Mouse (Mus musculus): ENCODE measurements around the gene Ccnb1.
"Not testable (repeated sequence)": the region's sequence is repeated elsewhere in the genome, so short reads cannot be mapped to it uniquely, and the experiment has no call there.

Gene Ccnb1

DNA sequence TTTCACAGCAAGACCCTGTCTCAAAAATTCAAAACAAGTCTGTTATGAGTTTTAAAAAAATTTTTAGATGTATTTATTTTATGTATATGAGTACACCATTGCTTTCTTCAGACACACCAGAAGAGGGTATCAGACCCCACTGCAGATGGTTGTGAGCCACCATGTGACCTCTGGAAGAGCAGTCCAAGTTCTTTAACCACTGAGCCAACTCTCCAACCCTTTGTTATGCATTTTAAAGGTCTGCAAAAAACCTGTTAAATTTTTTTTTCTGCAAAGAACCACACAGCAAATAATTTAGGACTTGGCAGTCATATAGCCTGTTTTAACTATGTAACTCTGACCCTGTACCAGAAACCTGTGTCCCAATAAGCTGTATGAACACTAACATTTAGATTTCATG lies 11.7 kb downstream of the Ccnb1 start:
- DNase-seq (ENCODE audit: low spot score in 2 of 2), result no peak

GRCm38 (mm10) chr13:100755329-100755728 lies 31.0 kb downstream of the Ccnb1 start:
- DNase-seq (ENCODE audit: low spot score in 2 of 2), result peak in 1 of 2 experiments; percentile 23

DNA sequence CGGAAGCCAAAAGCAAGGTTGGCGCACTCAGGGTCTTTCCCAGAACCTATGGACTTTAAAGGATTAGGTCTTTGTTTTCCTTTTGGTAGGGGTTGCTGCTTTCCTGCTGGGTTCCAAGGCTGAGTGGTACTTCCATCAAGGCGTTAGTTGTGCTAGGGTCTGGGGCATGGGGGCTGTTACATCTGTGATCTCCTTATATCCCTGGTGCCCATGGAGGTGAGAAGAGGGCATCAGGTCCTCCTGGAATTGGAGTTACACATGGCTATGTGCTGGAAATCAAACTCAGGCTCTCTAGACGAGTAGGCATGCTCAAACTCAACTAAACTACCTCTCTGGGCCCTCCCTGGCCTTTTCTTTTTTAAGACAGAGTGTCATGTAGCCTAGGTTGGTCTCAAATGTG lies 32.2 kb downstream of the Ccnb1 start:
- DNase-seq (ENCODE audit: low spot score in 2 of 2), result no peak

DNA sequence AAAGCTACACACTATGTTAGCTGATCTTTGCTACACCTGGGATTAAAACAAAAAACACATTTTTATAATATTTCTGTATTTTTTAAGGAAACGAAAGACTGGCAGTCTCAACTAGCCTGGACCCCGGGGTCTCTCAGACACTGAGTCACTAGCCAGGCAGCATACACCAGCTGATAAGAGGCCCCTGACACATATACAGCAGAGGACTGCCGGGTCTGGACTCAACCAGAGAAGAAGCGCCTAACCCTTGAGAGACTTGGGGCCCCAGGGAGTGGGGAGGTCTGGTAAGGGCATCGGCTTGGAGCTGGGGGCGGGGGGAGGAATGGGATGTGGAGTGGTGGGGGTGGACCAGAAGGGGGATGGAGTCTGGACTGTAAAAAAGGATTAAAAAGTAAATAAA lies 33.4 kb downstream of the Ccnb1 start:
- DNase-seq (ENCODE audit: low spot score in 2 of 2), result no peak

DNA sequence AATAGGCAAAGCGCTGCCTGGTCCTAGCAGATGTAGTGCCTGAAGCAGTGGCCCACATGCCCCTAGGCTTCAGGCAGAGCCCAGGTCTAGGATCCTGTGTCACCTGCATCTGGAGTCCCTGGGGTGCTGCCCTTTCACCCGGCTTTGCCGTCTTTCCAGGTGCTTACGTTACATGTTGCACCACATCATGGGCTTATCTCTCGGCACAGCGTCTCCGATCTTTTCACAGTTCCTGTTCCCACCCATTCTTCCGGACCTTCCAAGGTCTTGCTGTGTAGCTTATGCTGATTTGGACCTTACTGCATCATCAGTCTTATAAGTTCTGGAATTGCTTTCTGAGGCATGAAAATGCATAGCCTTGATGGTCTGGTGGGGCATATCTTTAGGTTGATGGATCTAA lies 33.8 kb downstream of the Ccnb1 start:
- DNase-seq (ENCODE audit: low spot score in 2 of 2), result no peak

GRCm38 (mm10) chr13:100751402-100751801 lies 35.0 kb downstream of the Ccnb1 start:
- no peak for DNase-seq (ENCODE audit: low spot score in 2 of 2)

DNA sequence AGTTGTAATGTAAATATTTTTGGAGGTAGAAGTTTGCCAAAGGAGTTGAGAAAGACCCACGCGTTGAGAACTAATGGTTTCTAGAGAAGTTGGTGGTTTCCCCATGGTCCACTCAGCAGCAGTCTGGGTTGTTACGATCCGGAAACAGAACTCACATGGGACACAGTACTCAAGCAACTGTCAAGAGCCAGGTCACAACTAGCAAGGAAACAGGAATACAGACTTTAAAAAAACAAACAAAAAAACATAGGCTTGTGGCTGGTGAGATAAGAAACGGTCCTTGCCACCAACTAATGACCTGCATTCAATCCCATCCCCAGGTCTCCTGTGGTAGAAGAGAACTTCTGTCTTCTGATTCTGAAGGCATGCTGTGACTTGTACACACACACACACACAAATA lies 35.6 kb downstream of the Ccnb1 start:
- DNase-seq (ENCODE audit: low spot score in 2 of 2), result no peak

DNA sequence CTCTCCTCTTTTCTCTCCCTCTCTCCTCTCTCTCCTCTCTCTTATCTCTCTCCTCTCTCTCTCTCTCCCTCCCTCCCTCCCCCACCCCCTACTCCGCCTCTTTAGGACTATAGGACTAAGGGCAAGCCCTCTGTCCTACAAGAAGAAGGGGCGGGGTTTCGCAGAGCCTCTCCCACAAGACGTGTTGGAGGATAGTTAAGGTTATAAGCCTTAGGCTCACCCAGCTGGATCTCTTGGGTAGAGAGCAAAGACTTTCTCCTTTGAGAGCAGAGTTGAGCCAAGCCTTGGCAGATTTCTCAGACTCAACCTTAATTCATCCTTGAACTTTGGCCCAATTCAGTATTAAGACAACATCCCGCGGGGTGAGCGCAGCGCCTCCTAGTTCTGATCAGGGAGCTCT lies 37.7 kb downstream of the Ccnb1 start:
- DNase-seq (ENCODE audit: low spot score in 2 of 2), result no peak

DNA sequence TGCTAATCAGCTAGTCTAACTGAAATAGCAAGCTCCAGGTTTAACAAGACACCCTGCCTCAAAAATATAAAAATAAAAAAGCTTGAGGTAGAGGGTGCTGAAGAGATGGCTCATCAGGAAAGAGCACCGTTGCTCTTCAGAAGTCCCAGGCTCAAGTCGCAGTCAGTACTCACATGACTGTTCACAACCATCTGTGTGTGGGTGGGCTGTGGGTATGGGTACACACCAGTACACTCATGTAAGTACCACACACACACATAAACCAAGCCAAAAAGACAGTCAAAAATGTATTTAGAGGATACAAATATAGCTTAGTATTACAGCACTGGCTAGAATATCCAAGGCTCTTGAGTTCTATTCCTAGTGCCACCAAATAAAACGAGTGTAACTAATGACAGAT lies 40.3 kb downstream of the Ccnb1 start:
- DNase-seq (ENCODE audit: low spot score in 2 of 2), result no peak

GRCm38 (mm10) chr13:100744036-100744744 lies 42.2 kb downstream of the Ccnb1 start, which contains the start of gene Mrps36:
Gene Mrps36, minus strand, starts transcription at chr13:100744659.
- DNase-seq (ENCODE audit: low spot score in 2 of 2), result peak; percentile 94 to 96

DNA sequence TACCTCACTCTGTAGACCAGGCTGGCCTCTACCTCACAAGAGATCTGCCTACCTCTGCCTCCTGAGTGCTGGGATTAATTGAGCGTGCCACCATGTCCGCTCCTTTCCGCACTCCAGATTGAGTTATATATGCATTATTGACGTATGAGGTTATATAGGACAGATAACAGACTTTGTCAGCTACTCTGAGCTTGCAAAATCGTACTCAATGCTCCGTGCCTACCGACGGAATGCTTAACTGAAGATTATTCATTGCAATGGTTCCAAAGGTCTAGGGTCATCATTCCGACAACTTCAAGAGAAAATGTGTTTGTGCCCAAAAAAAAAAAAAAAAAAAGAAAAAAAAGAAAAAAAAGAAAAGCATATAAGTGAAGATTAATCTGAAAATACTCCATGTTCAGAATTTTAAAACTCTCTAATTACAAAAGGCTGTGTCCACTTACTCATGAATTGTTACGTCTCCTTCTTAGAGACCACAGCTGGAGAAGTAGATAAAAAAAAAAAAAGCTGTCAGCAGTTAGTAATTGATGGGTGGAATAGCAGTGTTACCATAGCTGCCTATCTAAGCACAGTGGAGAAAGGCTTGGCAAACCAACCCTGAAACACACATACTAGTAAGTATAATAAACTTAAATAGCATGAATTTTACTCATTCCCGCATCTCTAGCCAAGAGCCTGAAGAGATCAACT lies 42.9 kb downstream of the Ccnb1 start:
- DNase-seq (ENCODE audit: low spot score in 2 of 2), result no peak

DNA sequence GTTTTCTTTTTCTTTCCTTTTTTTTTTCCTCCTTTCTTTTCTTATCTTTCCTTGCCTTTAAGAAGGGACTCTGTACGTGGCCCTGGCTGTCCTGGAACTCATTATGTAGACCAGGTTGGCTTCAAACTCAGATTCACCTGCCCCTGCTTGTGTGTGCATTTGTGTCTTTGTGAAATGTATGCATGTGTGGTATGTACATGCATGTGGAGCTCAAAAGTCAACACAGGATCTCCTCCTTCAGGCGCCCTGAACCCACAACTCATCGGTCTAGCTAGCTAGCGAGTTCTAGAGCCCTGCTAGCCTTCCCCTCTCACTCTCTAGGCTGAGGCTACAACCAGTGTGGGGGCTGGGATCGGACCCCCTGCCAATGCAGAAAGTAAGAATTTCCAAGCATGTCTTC lies 43.5 kb downstream of the Ccnb1 start:
- no peak for DNase-seq (ENCODE audit: low spot score in 2 of 2)

DNA sequence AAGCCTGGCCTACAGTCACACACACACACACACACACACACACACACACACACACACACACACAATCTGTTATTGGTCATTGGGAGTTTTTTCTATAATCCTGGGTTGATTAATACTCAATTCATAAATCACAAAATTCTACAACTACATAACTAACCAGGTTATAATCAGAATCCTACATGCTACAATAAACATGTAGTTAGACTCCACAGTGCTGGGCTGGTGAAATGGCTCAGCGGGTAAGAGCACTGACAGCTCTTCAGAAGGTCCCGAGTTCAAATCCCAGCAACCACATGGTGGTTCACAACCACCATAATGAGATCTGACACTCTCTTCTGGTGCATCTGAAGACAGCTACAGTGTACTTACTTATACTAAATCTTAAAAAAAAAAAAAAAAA lies 53.6 kb downstream of the Ccnb1 start:
- DNase-seq (ENCODE audit: low spot score in 2 of 2), result no peak

GRCm38 (mm10) chr13:100731462-100732046 lies 54.8 kb downstream of the Ccnb1 start:
- DNase-seq (ENCODE audit: low spot score in 2 of 2), result not testable (repeated sequence)

DNA sequence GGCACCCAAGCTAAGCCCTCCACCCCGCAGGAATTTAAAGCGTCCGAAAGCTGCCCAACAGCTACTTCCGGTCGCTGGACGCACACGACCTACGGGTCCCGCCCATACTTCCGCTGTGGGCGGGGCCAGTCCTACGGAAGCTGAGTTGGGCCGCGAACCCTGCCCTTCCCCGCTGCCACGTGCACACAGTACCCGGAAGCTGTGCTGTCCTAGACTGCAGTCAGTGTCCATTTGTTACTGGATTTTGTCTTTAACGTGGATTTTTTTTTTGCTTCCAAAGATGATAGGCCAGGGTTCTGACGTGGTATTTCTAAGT lies 55.6 kb downstream of the Ccnb1 start, which contains the start of gene Cdk7:
Cdk7 (minus strand) TSS at position 79 of the 316 bp plus-strand sequence.
- DNase-seq (ENCODE audit: low spot score in 2 of 2), result peak; percentile 87 to 91

DNA sequence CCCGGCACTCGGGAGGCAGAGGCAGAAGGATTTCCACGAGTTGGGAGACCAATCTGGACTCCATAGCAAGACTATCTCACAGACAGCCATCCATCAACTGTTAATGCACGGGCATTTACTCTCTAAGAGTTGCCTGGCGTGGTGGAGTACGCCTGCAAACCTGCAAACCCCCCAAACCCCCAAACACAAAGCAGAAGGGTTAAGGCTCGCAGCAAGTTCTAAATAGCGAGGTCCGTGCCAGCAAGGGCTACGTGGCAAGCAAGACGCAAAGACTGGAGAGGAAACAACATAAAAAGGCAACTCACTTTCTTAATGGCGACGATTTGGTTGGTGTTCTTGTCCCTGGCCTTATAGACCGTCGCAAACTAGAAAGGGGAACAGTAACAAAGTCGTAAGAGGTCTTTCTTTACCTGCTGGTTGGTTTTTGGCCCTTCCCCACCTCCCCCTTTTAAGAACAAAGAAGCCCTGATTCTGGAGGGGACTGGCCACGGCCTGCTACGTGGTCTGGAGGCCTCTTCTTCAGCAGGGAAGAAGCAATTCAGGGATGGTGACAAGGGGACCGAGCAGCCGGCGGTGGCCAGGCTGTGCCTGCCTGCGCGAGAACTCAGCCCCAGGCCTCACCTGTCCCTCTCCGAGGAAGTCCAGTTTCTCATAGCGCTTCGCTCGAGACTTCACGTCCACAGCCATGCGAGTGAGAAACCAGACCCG lies 56.1 kb downstream of the Ccnb1 start:
- no peak for DNase-seq (ENCODE audit: low spot score in 2 of 2)

Measured in heart, adult 9 months (tissue).